Mouse (Mus musculus) brown adipose tissue, adult 24 weeks (tissue): ENCODE measurements at regions not wholly inside any gene's neighbourhood (a gene's known extent, or its start where the extent isn't known, plus 50 kb on each side); places are given as distances from the start of the nearest gene placed in this dataset.

ENCODE experiments used
- H3K27ac ChIP-seq: fragments of 200-500 bp; replicated peaks from 2 replicates; pipeline ENCODE4 v1.5.1; 2012; ENCODE audit warnings: low read depth, mild to moderate bottlenecking, low read length
- H3K4me1 ChIP-seq: fragments of 200-500 bp; 2 replicates; pipeline ENCODE4 v1.6.1; 2012; ENCODE audit warnings: low read length, mixed read lengths; ENCODE audit not compliant: control insufficient read depth, insufficient read depth, insufficient read length
- H3K4me3 ChIP-seq: fragments of 200-500 bp; 2 replicates; pipeline ENCODE4 v1.5.1; 2012; ENCODE audit warnings: low read depth, mild to moderate bottlenecking, low read length, moderate library complexity; ENCODE audit not compliant: insufficient read depth

DNA sequence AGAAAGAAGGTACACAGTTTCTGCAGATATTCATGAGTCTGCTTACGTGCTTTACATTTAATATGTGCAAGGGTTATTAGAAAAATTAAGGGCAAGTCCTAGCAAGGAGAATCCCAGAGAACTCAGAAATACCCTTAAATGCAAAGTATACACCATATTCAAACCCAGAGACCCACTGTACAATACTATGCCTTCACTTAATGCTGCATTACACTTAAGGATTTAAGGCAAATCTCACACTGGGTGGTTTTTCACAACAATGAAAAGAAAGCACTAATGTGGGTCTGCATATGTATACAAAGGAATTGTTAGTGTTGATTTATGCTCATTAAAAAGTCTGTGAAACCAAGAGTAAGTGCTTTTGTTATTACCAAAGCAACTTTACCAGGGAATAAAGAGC lies 419.4 kb downstream of the Rapgef2 start:
- Histone ChIP-seq H3K4me3 (no peak overlapping the region), H3K27ac (no peak overlapping the region), H3K4me1 (no peaks in the 10 kb centered on the region)

- H3K27ac ChIP-seq, result no peak overlapping the region
- H3K4me1 ChIP-seq, result no peaks in the 10 kb centered on the region
- H3K4me3 ChIP-seq, result no peak overlapping the region
Measured at GRCm38 (mm10) chr3:78866083-78866726, 420.1 kb downstream of the Rapgef2 start.

GRCm38 (mm10) chr3:78863005-78863404 lies 423.3 kb downstream of the Rapgef2 start:
- no peaks in the 10 kb centered on the region for H3K4me1 ChIP-seq
- H3K27ac ChIP-seq, result no peak overlapping the region
- no peak overlapping the region for H3K4me3 ChIP-seq

DNA sequence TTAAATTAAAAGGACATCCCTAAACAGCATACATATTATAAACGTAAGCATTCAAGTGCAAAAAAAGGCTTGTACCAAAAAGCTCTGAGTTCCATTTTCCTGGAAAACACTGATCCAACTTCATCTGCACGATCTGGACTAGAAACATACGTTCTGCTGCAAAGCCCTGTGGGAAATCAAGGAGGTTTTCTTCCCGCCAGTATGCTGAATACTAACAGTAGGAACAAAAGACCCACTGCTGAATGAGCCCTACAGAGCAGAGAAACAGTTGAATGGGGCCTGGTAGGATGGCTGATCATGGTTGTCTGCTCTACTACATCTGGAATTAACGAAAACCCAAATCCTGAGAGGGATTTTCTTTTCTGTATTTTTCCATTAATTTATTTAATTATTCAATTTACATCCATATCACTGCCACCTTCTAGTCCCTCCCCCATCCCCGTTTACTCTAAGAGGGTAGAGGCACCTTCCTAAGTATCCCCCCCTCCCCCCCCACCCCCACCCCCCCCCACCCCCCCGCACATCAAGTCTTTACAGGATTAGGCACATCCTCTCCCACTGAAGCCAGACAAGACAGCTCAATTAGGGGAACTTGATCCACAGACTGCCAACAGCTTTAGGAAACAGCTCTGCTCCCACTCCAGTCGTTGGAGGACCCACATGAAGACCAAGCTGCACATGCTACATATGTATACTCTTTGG lies 439.5 kb downstream of the Rapgef2 start:
- Histone ChIP-seq H3K27ac (no peak overlapping the region), H3K4me1 (no peaks in the 10 kb centered on the region)

DNA sequence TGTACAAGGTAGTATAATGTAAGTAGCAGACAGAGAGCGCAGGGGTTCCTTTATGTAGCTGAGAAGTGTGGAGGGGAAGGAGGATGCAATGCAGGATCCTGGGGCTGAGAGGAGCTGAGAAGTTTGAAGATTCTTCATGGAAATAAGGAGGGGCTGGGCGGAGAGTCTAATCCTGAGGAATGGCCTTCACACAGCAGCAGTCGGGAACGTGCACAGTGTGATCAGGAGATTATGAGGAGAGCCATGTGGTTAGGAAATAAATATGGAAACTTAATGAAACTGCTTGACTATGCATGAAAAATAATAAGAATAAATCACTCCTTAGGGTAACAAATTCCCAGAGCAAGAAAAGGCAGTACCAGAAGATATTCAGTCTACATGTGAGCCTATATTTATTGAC lies 445.1 kb downstream of the Rapgef2 start:
- no peak overlapping the region for H3K4me3 ChIP-seq
- H3K27ac ChIP-seq, result no peak overlapping the region
- no peaks in the 10 kb centered on the region for H3K4me1 ChIP-seq

More for the DNA sequence above, 439.5 kb downstream of the Rapgef2 start:
- no peak overlapping the region for H3K4me3 ChIP-seq

- Histone ChIP-seq H3K27ac (no peak overlapping the region), H3K4me1 (no peaks in the 10 kb centered on the region), H3K4me3 (no peak overlapping the region)
Measured at GRCm38 (mm10) chr3:78836824-78837223, 449.5 kb downstream of the Rapgef2 start.

- H3K4me3 ChIP-seq, result no peak overlapping the region
- H3K27ac ChIP-seq, result no peak overlapping the region
- no peaks in the 10 kb centered on the region for H3K4me1 ChIP-seq
Measured at GRCm38 (mm10) chr3:78825505-78825904, 460.8 kb downstream of the Rapgef2 start.

GRCm38 (mm10) chr3:78812425-78812824 lies 473.9 kb downstream of the Rapgef2 start:
- Histone ChIP-seq H3K27ac (no peak overlapping the region), H3K4me3 (no peak overlapping the region), H3K4me1 (no peaks in the 10 kb centered on the region)

DNA sequence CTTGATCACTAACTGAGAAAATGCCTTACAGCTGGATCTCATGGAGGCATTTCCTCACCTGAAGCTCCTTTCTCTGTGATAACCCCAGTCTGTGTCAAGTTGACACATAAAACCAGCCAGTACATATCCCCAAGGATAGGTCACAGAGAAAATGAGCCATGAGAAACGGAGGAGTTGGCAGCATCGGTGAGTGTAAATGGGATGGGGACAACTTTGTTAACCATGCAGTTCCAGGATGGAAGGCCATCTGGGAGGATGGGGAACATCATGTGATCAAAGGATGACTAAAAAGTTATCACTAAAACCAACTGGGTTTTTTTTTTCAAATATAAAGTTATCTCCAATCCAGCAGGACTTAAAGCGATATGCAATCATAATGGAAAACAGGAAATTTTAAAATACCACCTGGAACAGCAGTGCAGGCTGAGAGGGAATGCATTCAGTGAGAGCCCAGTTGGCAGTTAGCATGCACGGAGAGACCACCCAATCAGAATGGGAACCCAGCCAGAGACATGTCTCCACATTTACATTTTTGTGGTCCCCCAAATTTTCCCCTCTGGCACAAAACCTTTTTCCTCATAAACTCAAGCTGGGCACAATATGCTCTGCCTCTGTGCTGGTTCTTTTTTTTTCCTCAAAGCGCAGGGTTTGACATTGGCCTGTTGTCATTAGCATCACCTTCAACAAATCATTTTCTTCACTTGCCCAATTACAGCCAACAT lies 475.7 kb downstream of the Rapgef2 start:
- Histone ChIP-seq H3K4me1 (no peaks in the 10 kb centered on the region), H3K4me3 (no peak overlapping the region), H3K27ac (no peak overlapping the region)

DNA sequence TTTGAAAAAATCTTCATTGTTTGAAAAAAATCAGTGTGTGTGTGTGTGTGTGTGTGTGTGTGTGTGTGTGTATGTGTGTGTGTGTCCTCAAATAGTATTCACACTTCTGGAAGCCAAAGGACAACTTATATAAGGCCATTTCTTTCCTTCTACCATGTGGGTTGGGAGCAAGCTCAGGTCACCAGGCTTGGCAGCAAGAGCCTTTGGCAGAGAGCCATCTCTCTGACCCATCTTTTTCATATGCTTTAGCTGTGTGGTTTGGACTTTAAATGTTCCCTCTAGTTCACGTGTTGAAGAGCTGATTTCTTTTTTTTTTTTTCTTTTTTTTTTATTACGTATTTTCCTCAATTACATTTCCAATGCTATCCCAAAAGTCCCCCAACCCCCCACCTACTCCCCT lies 483.1 kb downstream of the Rapgef2 start:
- H3K4me1 ChIP-seq, result no peaks in the 10 kb centered on the region
- H3K27ac ChIP-seq, result no peak overlapping the region
- H3K4me3 ChIP-seq, result no peak overlapping the region

GRCm38 (mm10) chr3:78795951-78796455 lies 490.3 kb downstream of the Rapgef2 start:
- H3K4me1 ChIP-seq, result no peaks in the 10 kb centered on the region
- no peak overlapping the region for H3K27ac ChIP-seq
- H3K4me3 ChIP-seq, result no peak overlapping the region

- Histone ChIP-seq H3K4me1 (no peaks in the 10 kb centered on the region), H3K4me3 (no peak overlapping the region), H3K27ac (no peak overlapping the region)
Measured at GRCm38 (mm10) chr3:78792440-78793057, 493.8 kb downstream of the Rapgef2 start.

GRCm38 (mm10) chr3:78782766-78783165 lies 503.6 kb downstream of the Rapgef2 start:
- H3K4me3 ChIP-seq, result no peak overlapping the region
- no peak overlapping the region for H3K27ac ChIP-seq
- no peaks in the 10 kb centered on the region for H3K4me1 ChIP-seq

- H3K4me1 ChIP-seq, result no peaks in the 10 kb centered on the region
- H3K27ac ChIP-seq, result no peak overlapping the region
- no peak overlapping the region for H3K4me3 ChIP-seq
Measured at GRCm38 (mm10) chr3:78755686-78756476, 530.4 kb downstream of the Rapgef2 start.
